Mouse (Mus musculus) bone marrow macrophage, adult 2 months (primary cell): ENCODE measurements around the gene Polr2g.

Source experiments
- CTCF ChIP-seq: IDR thresholded peaks from 2 replicates; pipeline ENCODE4 v1.5.1; 2012; ENCODE audit warnings: low read depth, mild to moderate bottlenecking, low read length, moderate library complexity
- POLR2A ChIP-seq: IDR thresholded peaks from 2 replicates; pipeline ENCODE4 v1.6.1; 2012; ENCODE audit warnings: mild to moderate bottlenecking, low read depth, low read length, borderline replicate concordance

DNA sequence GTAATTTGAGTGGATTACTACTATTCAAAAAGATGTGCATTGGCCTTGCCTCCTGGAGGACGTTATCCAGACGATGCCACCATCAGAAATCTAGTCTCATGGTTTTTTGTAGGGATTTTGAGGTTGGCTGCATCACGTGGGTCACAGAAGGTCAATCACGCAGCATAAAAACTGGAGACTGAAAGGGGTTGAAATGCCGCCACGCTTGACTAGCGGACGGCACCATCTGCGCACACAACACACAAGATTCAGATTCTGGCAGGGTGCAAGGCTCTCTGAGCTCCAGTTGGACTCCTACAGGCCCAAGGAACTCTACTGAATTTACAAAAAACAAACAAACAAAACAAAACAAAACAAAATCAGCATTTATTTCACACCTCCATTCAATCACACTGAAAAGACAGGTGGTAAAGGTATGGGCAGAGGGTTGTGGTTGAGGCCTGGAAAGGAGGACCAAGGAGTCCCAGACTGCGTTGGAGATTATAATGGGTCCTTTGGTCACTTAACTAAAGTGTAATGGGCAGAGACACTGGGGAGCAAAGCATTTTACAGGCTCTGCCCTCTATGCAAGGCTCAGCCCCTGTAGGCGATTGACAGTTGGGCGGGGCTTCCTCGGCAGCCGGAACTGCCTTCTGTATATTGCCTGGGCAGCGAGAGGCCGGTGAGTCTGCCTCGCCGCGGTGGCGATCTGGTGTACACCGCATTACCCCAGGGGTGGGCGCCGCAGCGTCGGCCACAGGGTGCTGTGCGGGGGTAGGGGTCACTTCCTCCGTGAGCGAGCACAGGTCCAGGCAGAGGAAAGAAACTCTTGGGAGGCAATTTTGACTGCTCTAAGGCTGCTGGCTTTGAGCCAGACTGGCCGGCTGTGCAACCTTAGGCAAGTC, 41.8 kb upstream of the Polr2g start:
- TF ChIP-seq CTCF (no peak), POLR2A (peak; percentile 91)
